Mouse (Mus musculus) kidney, adult 2 months (tissue): ENCODE data around the gene Cryge. TPM values are rescaled to one million over a fixed set of nuclear protein-coding genes. Genes with fewer than 3 reads are reported as not detected.

Source experiments
- DNase-seq: peaks from one replicate; pipeline ENCODE4 v3.0.0; 2021
- H3K27ac ChIP-seq: fragments of 200-500 bp; 2 replicates; pipeline ENCODE4 v1.5.1; 2012; ENCODE audit warnings: low read depth, low read length, control low read depth, inconsistent platforms; ENCODE audit not compliant: insufficient read depth
- H3K27me3 ChIP-seq: fragments of 200-500 bp; replicated peaks from 2 replicates; pipeline ENCODE4 v1.6.1; 2012; ENCODE audit warnings: mild to moderate bottlenecking, moderate library complexity, low read length, inconsistent platforms; ENCODE audit not compliant: control insufficient read depth, insufficient read depth
- H3K36me3 ChIP-seq: fragments of 200-500 bp; 2 replicates; pipeline ENCODE4 v1.6.1; 2012; ENCODE audit warnings: mild to moderate bottlenecking, moderate library complexity, low read length, inconsistent platforms; ENCODE audit not compliant: control insufficient read depth, insufficient read depth
- H3K4me1 ChIP-seq: fragments of 200-500 bp; 2 replicates; pipeline ENCODE4 v1.6.1; 2011; ENCODE audit warnings: low read length; ENCODE audit not compliant: control insufficient read depth, insufficient read depth
- H3K4me3 ChIP-seq: fragments of 200-500 bp; 2 replicates; pipeline ENCODE4 v1.5.1; 2011; ENCODE audit warnings: mild to moderate bottlenecking, low read depth, low read length, control low read depth; ENCODE audit not compliant: insufficient read depth
- CTCF ChIP-seq: fragments of 200-500 bp; conservative IDR thresholded peaks from 2 replicates; pipeline ENCODE4 v1.5.1; 2011; ENCODE audit warnings: low read depth, mild to moderate bottlenecking, control low read depth, low read length, moderate library complexity, mixed read lengths; ENCODE audit not compliant: insufficient read depth, insufficient read length
- POLR2A ChIP-seq: fragments of 200-500 bp; IDR thresholded peaks from one replicate; pipeline ENCODE4 v1.6.1; 2011; ENCODE audit warnings: low read depth, low read length, control low read depth
- WGBS: fragments of 180-500 bp; shearing (Covaris S2); methylation state at CpG from one replicate; pipeline ENCODE4 v1.1.7; 2018; 5-methylcytosine and 5-hydroxymethylcytosine counted together
- polyA plus RNA-seq: library from polyadenylated mRNA; depleted of rRNA; stranded (reverse); fragments of >200 nt; gene quantifications from 2 replicates; pipeline ENCODE4 v1.2.3, GENCODE M21; 2012; rRNA removed

Cryge gene
- polyA plus RNA-seq, 1 experiment: not detected

GRCm38 (mm10) chr1:65012726-65013125 lies 38.2 kb downstream of the Cryge start:
- WGBS: 82% methylated on average over 4 of the region's 4 CpGs
- no peak overlapping the region for H3K4me3 ChIP-seq
- no peak for TF ChIP-seq POLR2A
- no peak for TF ChIP-seq CTCF
- no peak for DNase-seq
- no peaks in the 10 kb centered on the region for H3K36me3 ChIP-seq
- no peaks in the 10 kb centered on the region for H3K4me1 ChIP-seq
- H3K27me3 ChIP-seq: no peaks in the 10 kb centered on the region
- no peak overlapping the region for H3K27ac ChIP-seq

- 13% methylated on average over 9 of the region's 9 CpGs for WGBS
- Histone ChIP-seq H3K4me3 (no peak overlapping the region), H3K36me3 (no peaks in the 10 kb centered on the region), H3K4me1 (no peaks in the 10 kb centered on the region), H3K27ac (no peak overlapping the region), H3K27me3 (no peaks in the 10 kb centered on the region)
- DNase-seq: peak; percentile 74
- TF ChIP-seq CTCF (peak; percentile 96), POLR2A (no peak)
These were observed 40.8 kb downstream of the Cryge start for GRCm38 (mm10) chr1:65010153-65010552.

- Histone ChIP-seq H3K4me1 (no peaks in the 10 kb centered on the region), H3K27ac (no peak overlapping the region), H3K36me3 (no peaks in the 10 kb centered on the region), H3K27me3 (no peaks in the 10 kb centered on the region), H3K4me3 (no peak overlapping the region)
- no peak for DNase-seq
- WGBS: 54% methylated on average over 6 of the region's 6 CpGs
- no peak for TF ChIP-seq POLR2A
- TF ChIP-seq CTCF: no peak
These were observed 45.4 kb downstream of the Cryge start for GRCm38 (mm10) chr1:65005575-65005974.

- Histone ChIP-seq H3K4me3 (no peak overlapping the region), H3K27me3 (no peaks in the 10 kb centered on the region), H3K27ac (no peak overlapping the region), H3K4me1 (no peaks in the 10 kb centered on the region), H3K36me3 (no peaks in the 10 kb centered on the region)
- WGBS: 86% methylated on average over 4 of the region's 4 CpGs
- TF ChIP-seq CTCF (no peak), POLR2A (no peak)
- no peak for DNase-seq
These were observed 46.4 kb downstream of the Cryge start for GRCm38 (mm10) chr1:65004526-65004925.

Other genes starting within 250 kb of the Cryge start
- gene Plekhm3, start 94.3 kb downstream of the Cryge start, polyA plus RNA-seq: 3.3 and 3.7 TPM in 2 replicates
- 0.08 and 2.1 TPM in 2 replicates for gene Akr1cl, start 18.4 kb downstream of the Cryge start, polyA plus RNA-seq
- gene Crygd, start 12.3 kb upstream of the Cryge start, polyA plus RNA-seq: not detected in 2 replicates
- not detected in 2 replicates for gene Crygc, start 22.5 kb upstream of the Cryge start, polyA plus RNA-seq
- gene Crygb, start 31.1 kb upstream of the Cryge start, polyA plus RNA-seq: not detected in 2 replicates
- 5.9 and 6.4 TPM in 2 replicates for gene Cryga, start 52.2 kb upstream of the Cryge start, polyA plus RNA-seq
- 7.6 and 9.0 TPM in 2 replicates for gene Gm28845, start 68.4 kb upstream of the Cryge start, polyA plus RNA-seq
- gene D630023F18Rik, start 72.1 kb upstream of the Cryge start, polyA plus RNA-seq: 64.3 and 85.6 TPM in 2 replicates
- 247 and 334 TPM in 2 replicates for gene Idh1, start 135.4 kb upstream of the Cryge start, polyA plus RNA-seq
- gene Pikfyve, start 135.5 kb upstream of the Cryge start, polyA plus RNA-seq: 8.0 and 9.3 TPM in 2 replicates
- gene Pth2r, start 230.9 kb upstream of the Cryge start, polyA plus RNA-seq: 0.05 TPM in 1 of 2 replicates, not detected in the other